Mouse (Mus musculus): ENCODE measurements at regions not wholly inside any gene's neighbourhood (a gene's known extent, or its start where the extent isn't known, plus 50 kb on each side); places are given as distances from the start of the nearest gene placed in this dataset.

DNA sequence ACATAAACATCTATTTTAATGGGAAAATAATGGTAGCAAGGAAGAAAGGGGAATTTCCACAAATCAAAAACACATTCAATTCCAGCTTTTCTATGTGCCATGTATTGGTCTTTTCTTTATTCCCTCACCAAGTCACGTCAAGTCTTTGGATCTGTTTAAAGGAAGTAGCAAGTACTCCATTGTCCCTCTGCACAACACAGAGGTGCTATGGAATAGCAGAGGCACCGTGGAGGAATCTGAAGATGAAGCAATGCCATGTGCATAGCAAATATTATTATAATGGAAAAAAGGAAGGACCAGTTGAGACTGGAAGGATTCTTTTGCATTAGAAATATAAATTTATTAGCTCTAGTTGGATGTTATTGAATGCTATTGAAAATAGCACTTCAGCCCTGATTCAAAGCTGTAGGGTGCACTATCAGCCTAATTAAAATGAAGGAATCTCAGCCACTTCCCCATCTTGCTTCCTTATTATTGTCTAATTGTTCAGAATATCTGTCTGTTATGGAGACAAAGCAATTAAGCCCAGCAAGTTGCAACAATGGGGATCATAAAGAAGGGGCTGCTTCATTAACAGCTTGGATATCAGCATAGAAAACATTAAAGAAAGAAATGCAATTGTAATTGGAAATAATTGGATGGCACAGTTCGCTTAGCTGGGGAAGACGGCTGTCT is 362.7 kb upstream of the Sgcd start:
- WGBS, result 78% methylated on average over 4 of the region's 4 CpGs
- no peak overlapping the region for H3K27ac ChIP-seq (replicated peaks)
- no peaks in the 10 kb centered on the region for H3K36me3 ChIP-seq (ENCODE audit: control insufficient read depth, insufficient read depth, low read length)
- no peak overlapping the region for H3K4me3 ChIP-seq (ENCODE audit: low read depth, low read length)
- no peak overlapping the region for H3K9ac ChIP-seq (ENCODE audit: low read length)
- H3K4me2 ChIP-seq (replicated peaks; ENCODE audit: low read depth), result no peak overlapping the region
- TF ChIP-seq EP300 (optimal IDR thresholded peaks at IDR 0.05), result no peak
- TF ChIP-seq CTCF (IDR thresholded peaks at IDR 0.05; ENCODE audit: low read depth), result no peak
- DNase-seq (ENCODE audit: low spot score) (no peak), ATAC-seq (ENCODE audit: low FRiP score, low TSS enrichment) (no peak)
- H3K9me3 ChIP-seq (ENCODE audit: control insufficient read depth, low read length), result no peaks in the 10 kb centered on the region
- H3K4me1 ChIP-seq (replicated peaks; ENCODE audit: control insufficient read depth, insufficient read depth), result no peaks in the 10 kb centered on the region
- H3K27me3 ChIP-seq (ENCODE audit: control insufficient read depth, insufficient read depth, low read length), result no peaks in the 10 kb centered on the region

DNA sequence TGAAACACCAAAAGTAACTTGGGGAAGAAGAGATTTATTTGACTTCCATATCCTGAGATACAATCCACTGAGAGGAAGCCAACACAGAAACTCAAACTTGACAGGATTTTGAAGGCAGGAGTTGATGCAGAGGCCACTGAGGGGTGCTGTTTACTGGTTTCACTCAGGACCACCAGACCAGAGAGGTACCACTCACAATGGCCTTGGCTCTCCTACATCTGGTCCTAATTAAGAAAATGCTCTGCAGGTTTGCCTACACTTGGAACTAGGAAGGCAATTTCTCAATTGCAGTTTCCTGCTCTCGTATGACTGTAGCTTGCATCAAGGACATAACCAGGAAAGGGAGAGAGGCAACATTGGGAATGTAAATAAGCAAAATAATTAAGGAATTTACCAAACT is 325.7 kb upstream of the Sgcd start:
- Histone ChIP-seq H3K9ac (ENCODE audit: low read length) (no peak overlapping the region), H3K4me1 (replicated peaks; ENCODE audit: control insufficient read depth, insufficient read depth) (no peaks in the 10 kb centered on the region), H3K4me3 (ENCODE audit: low read depth, low read length) (no peak overlapping the region), H3K36me3 (ENCODE audit: control insufficient read depth, insufficient read depth, low read length) (no peaks in the 10 kb centered on the region), H3K9me3 (ENCODE audit: control insufficient read depth, low read length) (no peaks in the 10 kb centered on the region), H3K4me2 (replicated peaks; ENCODE audit: low read depth) (no peak overlapping the region), H3K27me3 (ENCODE audit: control insufficient read depth, insufficient read depth, low read length) (no peaks in the 10 kb centered on the region), H3K27ac (replicated peaks) (no peak overlapping the region)
- WGBS, result 68% methylated on average over 1 of the region's 1 CpGs
- ATAC-seq (ENCODE audit: low FRiP score, low TSS enrichment), result no peak
- DNase-seq (ENCODE audit: low spot score), result no peak
- TF ChIP-seq EP300 (optimal IDR thresholded peaks at IDR 0.05), result no peak
- no peak for TF ChIP-seq CTCF (IDR thresholded peaks at IDR 0.05; ENCODE audit: low read depth)

DNA sequence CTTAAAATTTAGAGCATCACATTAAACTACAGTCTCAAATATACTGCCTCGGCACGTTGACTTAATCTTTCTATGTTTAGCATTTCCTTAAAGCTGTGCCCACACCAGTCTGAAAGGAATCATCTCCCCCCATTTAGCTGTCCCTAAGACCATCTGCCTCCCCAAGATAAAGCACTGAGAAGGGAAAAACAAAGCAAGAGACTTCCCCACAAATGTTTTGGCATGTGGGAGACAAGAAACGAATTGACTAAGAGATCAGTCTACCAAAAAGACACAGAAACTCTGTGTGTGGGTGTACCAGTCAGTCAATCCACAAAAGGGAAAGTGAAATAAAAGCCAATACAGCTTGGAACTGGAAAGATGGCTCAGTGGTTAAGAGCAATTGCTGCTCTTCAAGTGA is 306.6 kb upstream of the Sgcd start:
- H3K27me3 ChIP-seq (ENCODE audit: control insufficient read depth, insufficient read depth, low read length), result no peaks in the 10 kb centered on the region
- no peak overlapping the region for H3K4me2 ChIP-seq (replicated peaks; ENCODE audit: low read depth)
- no peak for DNase-seq (ENCODE audit: low spot score)
- TF ChIP-seq CTCF (IDR thresholded peaks at IDR 0.05; ENCODE audit: low read depth) (no peak), EP300 (optimal IDR thresholded peaks at IDR 0.05) (no peak)
- ATAC-seq (ENCODE audit: low FRiP score, low TSS enrichment), result no peak
- H3K9me3 ChIP-seq (ENCODE audit: control insufficient read depth, low read length), result no peaks in the 10 kb centered on the region
- H3K4me3 ChIP-seq (ENCODE audit: low read depth, low read length), result no peak overlapping the region
- no peak overlapping the region for H3K27ac ChIP-seq (replicated peaks)
- no peak overlapping the region for H3K9ac ChIP-seq (ENCODE audit: low read length)
- no peaks in the 10 kb centered on the region for H3K36me3 ChIP-seq (ENCODE audit: control insufficient read depth, insufficient read depth, low read length)
- H3K4me1 ChIP-seq (replicated peaks; ENCODE audit: control insufficient read depth, insufficient read depth), result no peaks in the 10 kb centered on the region
- WGBS, result 59% methylated on average over 3 of the region's 3 CpGs

DNA sequence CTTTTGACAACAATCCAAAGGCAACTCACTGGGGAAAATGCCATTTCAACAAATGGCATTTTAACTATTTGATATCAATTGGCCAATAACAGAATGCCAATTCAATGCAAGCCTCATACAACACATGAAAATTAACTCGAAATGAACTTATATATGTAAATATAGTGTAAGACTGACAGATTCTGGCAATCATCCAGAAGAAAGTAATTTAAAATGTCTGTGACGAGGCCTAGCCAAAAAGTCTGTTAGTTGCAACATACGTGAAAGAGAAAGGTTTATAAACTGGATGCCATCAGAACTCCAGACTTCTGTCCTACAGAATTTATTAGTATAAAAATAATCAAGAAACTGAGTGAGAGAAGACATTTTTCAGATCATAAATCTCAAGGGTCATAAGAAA is 273.7 kb upstream of the Sgcd start:
- no peaks in the 10 kb centered on the region for H3K4me1 ChIP-seq (replicated peaks; ENCODE audit: control insufficient read depth, insufficient read depth)
- no peak for TF ChIP-seq CTCF (IDR thresholded peaks at IDR 0.05; ENCODE audit: low read depth)
- no peak overlapping the region for H3K9ac ChIP-seq (ENCODE audit: low read length)
- H3K36me3 ChIP-seq (ENCODE audit: control insufficient read depth, insufficient read depth, low read length), result no peaks in the 10 kb centered on the region
- no peaks in the 10 kb centered on the region for H3K9me3 ChIP-seq (ENCODE audit: control insufficient read depth, low read length)
- H3K27ac ChIP-seq (replicated peaks), result no peak overlapping the region
- no peaks in the 10 kb centered on the region for H3K27me3 ChIP-seq (ENCODE audit: control insufficient read depth, insufficient read depth, low read length)
- no peak for DNase-seq (ENCODE audit: low spot score)
- no peak overlapping the region for H3K4me3 ChIP-seq (ENCODE audit: low read depth, low read length)
- 61% methylated on average over 3 of the region's 3 CpGs for WGBS
- no peak overlapping the region for H3K4me2 ChIP-seq (replicated peaks; ENCODE audit: low read depth)
- no peak for ATAC-seq (ENCODE audit: low FRiP score, low TSS enrichment)

DNA sequence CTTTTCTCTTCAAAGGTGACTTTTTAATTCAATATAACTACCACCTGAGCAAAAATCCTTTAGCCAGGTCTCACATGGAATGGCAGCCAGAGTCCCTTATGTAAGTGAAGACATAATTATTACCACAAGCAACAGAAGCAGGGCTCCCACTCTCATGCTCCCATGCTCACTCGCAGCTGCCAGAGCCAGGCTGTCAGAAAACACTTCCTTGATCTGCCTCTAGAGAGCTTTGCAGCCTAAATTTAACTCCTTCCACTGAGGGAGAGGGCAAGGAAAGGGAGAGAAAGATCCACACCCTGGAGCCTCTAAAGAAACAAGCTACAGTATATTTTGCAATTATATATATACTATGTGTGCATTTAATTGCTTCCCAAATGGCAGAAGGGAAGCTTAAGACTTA is 272.3 kb upstream of the Sgcd start:
- Histone ChIP-seq H3K27ac (replicated peaks) (no peak overlapping the region), H3K36me3 (ENCODE audit: control insufficient read depth, insufficient read depth, low read length) (no peaks in the 10 kb centered on the region), H3K9me3 (ENCODE audit: control insufficient read depth, low read length) (no peaks in the 10 kb centered on the region), H3K27me3 (ENCODE audit: control insufficient read depth, insufficient read depth, low read length) (no peaks in the 10 kb centered on the region), H3K9ac (ENCODE audit: low read length) (no peak overlapping the region), H3K4me3 (ENCODE audit: low read depth, low read length) (no peak overlapping the region), H3K4me2 (replicated peaks; ENCODE audit: low read depth) (no peak overlapping the region), H3K4me1 (replicated peaks; ENCODE audit: control insufficient read depth, insufficient read depth) (no peaks in the 10 kb centered on the region)
- DNase-seq (ENCODE audit: low spot score) (no peak), ATAC-seq (ENCODE audit: low FRiP score, low TSS enrichment) (no peak)
- no peak for TF ChIP-seq CTCF (IDR thresholded peaks at IDR 0.05; ENCODE audit: low read depth)
- no peak for TF ChIP-seq EP300 (optimal IDR thresholded peaks at IDR 0.05)
- 14% methylated on average over 1 of the region's 1 CpGs for WGBS

DNA sequence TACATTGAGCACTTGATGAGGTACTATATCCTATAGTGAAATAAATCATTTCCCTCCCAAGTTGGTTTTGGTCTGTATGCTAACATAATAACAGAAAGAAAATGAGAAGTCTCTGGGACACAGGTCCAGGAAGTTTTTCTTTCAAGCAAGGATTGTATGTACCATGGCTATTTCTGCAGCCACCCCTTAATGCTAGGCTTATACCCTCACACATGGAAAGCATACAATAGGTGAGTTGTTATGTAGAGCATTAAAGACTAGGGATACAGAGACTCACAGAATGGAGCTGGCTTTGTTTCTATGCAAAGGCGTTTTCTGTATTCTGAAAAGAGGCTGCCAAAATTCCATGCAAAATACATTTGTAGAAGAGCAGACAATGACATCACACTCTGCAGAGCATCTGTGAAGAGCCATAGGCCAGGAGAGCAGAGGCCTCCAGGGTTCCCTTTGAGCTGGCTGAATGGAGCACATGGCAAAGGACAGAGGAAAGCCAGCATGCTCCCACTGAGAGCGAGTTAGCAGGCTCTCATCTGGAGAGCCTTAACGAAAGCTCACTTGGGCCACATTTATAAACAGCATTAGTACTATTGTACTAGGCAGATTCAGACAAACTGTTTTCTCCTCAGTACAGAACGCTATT is 262.0 kb upstream of the Sgcd start:
- Histone ChIP-seq H3K4me1 (replicated peaks; ENCODE audit: control insufficient read depth, insufficient read depth) (no peaks in the 10 kb centered on the region), H3K27ac (replicated peaks) (no peak overlapping the region), H3K4me2 (replicated peaks; ENCODE audit: low read depth) (no peak overlapping the region), H3K4me3 (ENCODE audit: low read depth, low read length) (no peak overlapping the region), H3K9me3 (ENCODE audit: control insufficient read depth, low read length) (no peaks in the 10 kb centered on the region), H3K27me3 (ENCODE audit: control insufficient read depth, insufficient read depth, low read length) (no peaks in the 10 kb centered on the region), H3K9ac (ENCODE audit: low read length) (no peak overlapping the region), H3K36me3 (ENCODE audit: control insufficient read depth, insufficient read depth, low read length) (no peaks in the 10 kb centered on the region)
- WGBS, result 52% methylated on average over 4 of the region's 4 CpGs
- TF ChIP-seq EP300 (optimal IDR thresholded peaks at IDR 0.05) (no peak), CTCF (IDR thresholded peaks at IDR 0.05; ENCODE audit: low read depth) (no peak)
- no peak for DNase-seq (ENCODE audit: low spot score)
- no peak for ATAC-seq (ENCODE audit: low FRiP score, low TSS enrichment)

Data from stomach, postnatal 0 days (tissue).